Mouse (Mus musculus): ENCODE results near the gene Atpif1. TPM values are rescaled to one million over a fixed set of nuclear protein-coding genes. Genes with fewer than 3 reads are reported as not detected.

Gene Atpif1
- polyA plus RNA-seq, 1 experiment: 352 TPM

- Histone ChIP-seq H3K9me3 (no peaks in the 10 kb centered on the region), H3K4me3 (replicated peaks) (peak overlapping the region; percentile 54), H3K4me1 (peaks cover 74% of the 10 kb centered on the region), H3K36me3 (replicated peaks; ENCODE audit: low read length) (peaks cover 27% of the 10 kb centered on the region), H3K27me3 (replicated peaks) (no peaks in the 10 kb centered on the region)
- TF ChIP-seq FLI1 (IDR thresholded peaks at IDR 0.05; ENCODE audit: low read length) (no peak), GATA1 (IDR thresholded peaks at IDR 0.05; ENCODE audit: borderline replicate concordance, low read length) (no peak)
Observed at GRCm38 (mm10) chr4:132527917-132528522, 5.4 kb downstream of the Atpif1 start.

DNA sequence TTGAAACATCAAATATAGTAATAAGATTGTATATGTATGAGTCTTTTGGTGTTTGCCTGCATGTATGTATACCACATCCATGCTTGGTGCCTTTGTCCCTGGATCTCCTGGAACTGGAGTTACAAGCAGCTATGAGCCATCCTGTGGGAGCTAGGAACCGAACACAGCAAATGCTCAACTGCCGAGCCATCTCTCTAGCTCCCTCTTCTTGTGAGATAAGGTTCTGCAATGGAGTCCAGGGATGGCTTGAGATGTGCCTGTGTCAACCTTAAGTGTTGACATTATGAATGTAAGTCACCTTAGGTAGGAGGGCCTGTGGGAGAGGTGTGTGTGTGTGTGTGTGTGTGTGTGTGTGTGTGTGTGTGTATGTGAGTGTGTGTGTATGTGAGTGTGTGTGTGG, 6.8 kb downstream of the Atpif1 start:
- no peak for TF ChIP-seq GATA1 (IDR thresholded peaks at IDR 0.05; ENCODE audit: borderline replicate concordance, low read length)
- TF ChIP-seq FLI1 (IDR thresholded peaks at IDR 0.05; ENCODE audit: low read length): no peak
- no peak overlapping the region for H3K4me3 ChIP-seq (replicated peaks)
- H3K9me3 ChIP-seq: no peaks in the 10 kb centered on the region
- H3K4me1 ChIP-seq: peaks cover 62% of the 10 kb centered on the region
- H3K27me3 ChIP-seq (replicated peaks): no peaks in the 10 kb centered on the region
- H3K36me3 ChIP-seq (replicated peaks; ENCODE audit: low read length): peaks cover 24% of the 10 kb centered on the region

- Histone ChIP-seq H3K4me1 (peaks cover 50% of the 10 kb centered on the region), H3K36me3 (replicated peaks; ENCODE audit: low read length) (peaks cover 5% of the 10 kb centered on the region), H3K9me3 (no peaks in the 10 kb centered on the region), H3K4me3 (replicated peaks) (no peak overlapping the region), H3K27me3 (replicated peaks) (no peaks in the 10 kb centered on the region)
- no peak for TF ChIP-seq FLI1 (IDR thresholded peaks at IDR 0.05; ENCODE audit: low read length)
- TF ChIP-seq GATA1 (IDR thresholded peaks at IDR 0.05; ENCODE audit: borderline replicate concordance, low read length): no peak
Observed at GRCm38 (mm10) chr4:132524808-132525207, 8.7 kb downstream of the Atpif1 start.

DNA sequence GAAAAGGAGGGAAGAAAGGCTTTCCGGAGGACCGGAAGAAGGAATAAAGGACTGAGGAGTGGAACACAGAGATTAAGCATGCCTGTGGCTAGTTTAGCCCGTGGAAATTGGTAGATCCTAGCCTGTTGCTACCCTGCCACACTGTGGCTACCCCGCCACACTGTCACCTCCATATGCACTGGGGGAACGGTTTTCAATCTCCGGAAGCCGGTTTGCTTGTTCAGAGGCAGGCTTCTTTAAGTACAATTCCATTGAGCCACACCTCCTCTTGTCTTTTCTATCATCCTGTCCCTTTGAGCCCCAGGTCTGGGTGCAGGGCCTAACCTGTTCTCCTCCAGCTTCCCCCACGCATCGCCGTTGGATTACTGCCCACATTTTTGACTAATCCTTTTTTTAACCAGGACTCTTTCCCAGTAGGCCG, 9.1 kb downstream of the Atpif1 start:
- H3K4me1 ChIP-seq: peaks cover 46% of the 10 kb centered on the region
- no peaks in the 10 kb centered on the region for H3K9me3 ChIP-seq

DNA sequence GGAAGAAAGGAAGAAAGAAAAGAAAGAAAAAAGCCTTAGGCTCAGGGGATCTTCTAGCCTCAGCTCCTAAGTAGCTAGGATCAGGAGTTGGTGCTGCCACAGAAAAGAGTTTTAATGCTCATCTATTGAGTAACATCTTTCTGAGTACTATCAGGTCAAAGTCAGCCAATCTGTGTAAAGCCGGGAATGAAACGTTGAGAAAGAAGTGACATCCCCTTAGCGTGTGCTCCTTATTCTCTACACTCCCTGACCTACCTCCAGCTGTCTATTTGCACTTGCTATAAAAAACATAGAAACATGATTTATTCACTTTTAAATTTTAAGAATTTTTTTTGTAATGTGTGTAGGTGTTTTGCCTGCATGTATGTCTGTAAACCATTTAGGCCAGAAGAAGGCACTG, 14.3 kb downstream of the Atpif1 start:
- no peak for TF ChIP-seq FLI1 (IDR thresholded peaks at IDR 0.05; ENCODE audit: low read length)
- no peak for TF ChIP-seq GATA1 (IDR thresholded peaks at IDR 0.05; ENCODE audit: borderline replicate concordance, low read length)
- Histone ChIP-seq H3K27me3 (replicated peaks) (no peaks in the 10 kb centered on the region), H3K36me3 (replicated peaks; ENCODE audit: low read length) (no peaks in the 10 kb centered on the region), H3K4me3 (replicated peaks) (no peak overlapping the region), H3K4me1 (peaks cover 17% of the 10 kb centered on the region), H3K9me3 (no peaks in the 10 kb centered on the region)

More for the DNA sequence above, 9.1 kb downstream of the Atpif1 start:
- no peaks in the 10 kb centered on the region for H3K27me3 ChIP-seq (replicated peaks)
- no peak for TF ChIP-seq FLI1 (IDR thresholded peaks at IDR 0.05; ENCODE audit: low read length)
- TF ChIP-seq GATA1 (IDR thresholded peaks at IDR 0.05; ENCODE audit: borderline replicate concordance, low read length): no peak
- H3K4me3 ChIP-seq (replicated peaks): no peak overlapping the region
- peaks cover under 1% of the 10 kb centered on the region for H3K36me3 ChIP-seq (replicated peaks; ENCODE audit: low read length)

GRCm38 (mm10) chr4:132518066-132518465, 15.4 kb downstream of the Atpif1 start:
- H3K9me3 ChIP-seq: no peaks in the 10 kb centered on the region
- TF ChIP-seq GATA1 (IDR thresholded peaks at IDR 0.05; ENCODE audit: borderline replicate concordance, low read length): no peak
- TF ChIP-seq FLI1 (IDR thresholded peaks at IDR 0.05; ENCODE audit: low read length): no peak

GRCm38 (mm10) chr4:132515369-132516155, 17.9 kb downstream of the Atpif1 start:
- peak overlapping the region; percentile 94 for H3K4me3 ChIP-seq (replicated peaks)
- no peaks in the 10 kb centered on the region for H3K9me3 ChIP-seq
- no peaks in the 10 kb centered on the region for H3K27me3 ChIP-seq (replicated peaks)
- H3K4me1 ChIP-seq: peaks cover 36% of the 10 kb centered on the region
- H3K36me3 ChIP-seq (replicated peaks; ENCODE audit: low read length): no peaks in the 10 kb centered on the region
- TF ChIP-seq FLI1 (IDR thresholded peaks at IDR 0.05; ENCODE audit: low read length) (no peak), GATA1 (IDR thresholded peaks at IDR 0.05; ENCODE audit: borderline replicate concordance, low read length) (no peak)

More at GRCm38 (mm10) chr4:132518066-132518465, 15.4 kb downstream of the Atpif1 start:
- no peaks in the 10 kb centered on the region for H3K27me3 ChIP-seq (replicated peaks)
- H3K36me3 ChIP-seq (replicated peaks; ENCODE audit: low read length): no peaks in the 10 kb centered on the region
- peaks cover 27% of the 10 kb centered on the region for H3K4me1 ChIP-seq
- H3K4me3 ChIP-seq (replicated peaks): no peak overlapping the region

DNA sequence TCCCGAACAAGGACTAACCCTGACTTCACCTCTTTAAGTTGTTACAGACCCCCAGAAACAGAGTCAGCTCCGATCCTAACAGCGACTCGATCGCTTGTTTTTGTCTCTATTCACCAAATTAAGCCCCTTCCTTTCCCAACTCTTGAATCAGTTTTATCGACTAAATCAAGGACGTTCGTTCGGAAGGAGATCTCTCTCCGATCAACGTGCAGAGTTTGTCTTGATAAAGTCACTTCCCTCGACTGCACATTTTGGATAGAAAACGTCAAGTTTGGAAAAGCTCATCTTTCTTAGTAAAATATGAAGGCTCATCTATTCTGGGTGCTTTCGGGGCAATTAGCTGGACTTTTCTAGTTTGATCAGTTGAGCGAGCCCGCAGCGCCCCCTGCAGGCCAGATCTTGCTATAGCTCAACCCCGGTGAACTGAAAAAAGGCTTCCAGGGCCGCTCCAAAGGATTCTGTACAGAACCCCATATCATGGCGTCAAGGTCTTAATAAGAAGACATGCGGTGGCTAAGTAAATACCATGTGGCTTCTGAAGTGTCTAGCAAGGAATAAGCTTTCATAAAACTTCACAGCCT, 18.8 kb downstream of the Atpif1 start:
- no peaks in the 10 kb centered on the region for H3K36me3 ChIP-seq (replicated peaks; ENCODE audit: low read length)
- peak overlapping the region; percentile 94 for H3K4me3 ChIP-seq (replicated peaks)
- no peaks in the 10 kb centered on the region for H3K27me3 ChIP-seq (replicated peaks)
- no peaks in the 10 kb centered on the region for H3K9me3 ChIP-seq
- TF ChIP-seq GATA1 (IDR thresholded peaks at IDR 0.05; ENCODE audit: borderline replicate concordance, low read length) (no peak), FLI1 (IDR thresholded peaks at IDR 0.05; ENCODE audit: low read length) (no peak)
- H3K4me1 ChIP-seq: peaks cover 36% of the 10 kb centered on the region

- Histone ChIP-seq H3K4me1 (peaks cover 42% of the 10 kb centered on the region), H3K4me3 (replicated peaks) (peak overlapping the region; percentile 85), H3K36me3 (replicated peaks; ENCODE audit: low read length) (no peaks in the 10 kb centered on the region), H3K9me3 (no peaks in the 10 kb centered on the region), H3K27me3 (replicated peaks) (no peaks in the 10 kb centered on the region)
- TF ChIP-seq FLI1 (IDR thresholded peaks at IDR 0.05; ENCODE audit: low read length) (no peak), GATA1 (IDR thresholded peaks at IDR 0.05; ENCODE audit: borderline replicate concordance, low read length) (no peak)
Observed at GRCm38 (mm10) chr4:132513395-132514273, 19.8 kb downstream of the Atpif1 start.

Measured in megakaryocyte, embryonic 14.5 days (primary cell).